Mouse (Mus musculus) thymus, adult 2 months (tissue): Measurements from ENCODE around the gene Vmn1r60. TPM values are rescaled to one million over a fixed set of nuclear protein-coding genes. Genes with fewer than 3 reads are reported as not detected.
"Not testable (repeated sequence)": the region's sequence is repeated elsewhere in the genome, so short reads cannot be mapped to it uniquely, and the experiment has no call there.

Source experiments
- DNase-seq: peaks from one replicate; pipeline ENCODE4 v3.0.0; 2021
- H3K27ac ChIP-seq: fragments of 200-500 bp; 2 replicates; pipeline ENCODE4 v1.5.1; 2012; ENCODE audit warnings: low read length, control low read depth; ENCODE audit not compliant: control insufficient read depth, insufficient read depth
- H3K27me3 ChIP-seq: fragments of 200-500 bp; 2 replicates; pipeline ENCODE4 v1.6.1; 2012; ENCODE audit warnings: mild to moderate bottlenecking, low read length, moderate library complexity, mixed read lengths; ENCODE audit not compliant: control insufficient read depth, insufficient read depth
- H3K36me3 ChIP-seq: fragments of 200-500 bp; 2 replicates; pipeline ENCODE4 v1.6.1; 2012; ENCODE audit warnings: mild to moderate bottlenecking, low read length, moderate library complexity; ENCODE audit not compliant: control insufficient read depth, insufficient read depth
- H3K4me1 ChIP-seq: fragments of 200-500 bp; replicated peaks from 2 replicates; pipeline ENCODE4 v1.6.1; 2012; ENCODE audit warnings: low read length; ENCODE audit not compliant: control insufficient read depth, insufficient read depth
- H3K4me3 ChIP-seq: fragments of 200-500 bp; 2 replicates; pipeline ENCODE4 v1.5.1; 2012; ENCODE audit warnings: mild to moderate bottlenecking, low read length, control low read depth, moderate library complexity; ENCODE audit not compliant: control insufficient read depth, insufficient read depth
- WGBS: fragments of 180-500 bp; shearing (Covaris S2); methylation state at CpG from one replicate; pipeline ENCODE4 v1.1.7; 2018; 5-methylcytosine and 5-hydroxymethylcytosine counted together
- polyA plus RNA-seq: library from polyadenylated mRNA; depleted of rRNA; stranded (reverse); fragments of >200 nt; gene quantifications from 2 replicates; pipeline ENCODE4 v1.2.3, GENCODE M21; 2012; rRNA removed

The Vmn1r60 gene
- polyA plus RNA-seq, result not detected in 2 replicates

DNA sequence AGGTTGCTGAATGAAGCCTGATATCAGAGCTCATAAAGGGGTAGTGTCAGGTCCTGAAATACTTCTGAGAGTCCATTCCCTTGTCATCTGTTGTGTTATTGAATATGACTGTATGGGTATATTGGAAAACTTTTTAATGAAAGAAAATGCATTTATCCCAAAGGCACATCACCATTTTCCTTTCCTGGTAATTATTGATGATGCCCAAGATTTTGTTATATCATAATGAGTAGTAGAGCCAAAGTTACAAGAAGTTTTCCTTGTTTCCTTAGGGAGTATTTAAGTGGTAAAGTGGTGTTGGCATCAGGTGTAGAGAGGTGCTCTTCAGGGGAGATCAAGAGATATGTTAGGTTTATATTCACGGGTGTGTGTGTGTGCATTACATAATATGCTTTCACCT lies at the start of gene Vmn1r60:
Gene Vmn1r60 (minus strand): TSS at position 101 of the 400 bp plus-strand sequence.
- DNase-seq, result not testable (repeated sequence)

GRCm38 (mm10) chr7:5540770-5541436 lies 6.2 kb downstream of the Vmn1r60 start:
- not testable (repeated sequence) for H3K4me3 ChIP-seq, H3K36me3 ChIP-seq, H3K4me1 ChIP-seq, H3K27ac ChIP-seq, H3K27me3 ChIP-seq, DNase-seq
- WGBS, result 49% methylated on average over 3 of the region's 3 CpGs

More for the DNA sequence above, at the start of gene Vmn1r60:
- H3K27ac ChIP-seq, H3K4me1 ChIP-seq, H3K27me3 ChIP-seq, H3K4me3 ChIP-seq, H3K36me3 ChIP-seq: not testable (repeated sequence)
- WGBS, result 93% methylated on average over 1 of the region's 1 CpGs

DNA sequence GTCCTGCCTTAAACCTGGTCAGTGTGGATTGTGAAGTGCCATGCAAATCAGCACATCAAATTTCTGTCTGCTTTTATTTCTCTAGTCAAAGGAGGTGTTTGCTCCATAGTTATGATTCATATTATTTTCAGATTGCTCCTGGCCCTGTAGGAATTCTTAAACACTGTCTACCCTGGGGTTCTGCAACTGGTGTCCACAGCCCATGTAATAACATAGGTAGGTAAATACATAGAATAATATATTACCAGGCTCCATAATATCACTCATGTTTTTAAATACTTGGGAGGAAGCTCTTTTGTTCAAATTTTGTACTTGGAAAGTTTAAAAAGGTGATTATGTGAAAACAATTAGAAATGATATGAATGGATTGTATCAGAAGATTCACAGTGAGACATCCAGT lies 53.3 kb downstream of the Vmn1r60 start, which contains the start of gene Vmn2r28:
Gene Vmn2r28 (minus strand): TSS at position 101 of the 400 bp plus-strand sequence.
- not testable (repeated sequence) for DNase-seq, H3K4me3 ChIP-seq, H3K4me1 ChIP-seq, H3K27me3 ChIP-seq, H3K36me3 ChIP-seq, H3K27ac ChIP-seq

Other genes with a start within 250 kb of the Vmn1r60 start
- gene Gm5065, start 196.8 kb downstream of the Vmn1r60 start, polyA plus RNA-seq, result not detected in 2 replicates
- not detected in 2 replicates for gene Nlrp2, start 196.3 kb downstream of the Vmn1r60 start, polyA plus RNA-seq
- gene Vmn1r58, start 133.9 kb downstream of the Vmn1r60 start, polyA plus RNA-seq, result not detected in 2 replicates
- gene Vmn1r59, start 90.5 kb downstream of the Vmn1r60 start, polyA plus RNA-seq, result not detected in 2 replicates
- not detected in 2 replicates for gene Vmn2r28, start 53.4 kb downstream of the Vmn1r60 start, polyA plus RNA-seq
- gene Vmn1r61, start 66.0 kb upstream of the Vmn1r60 start, polyA plus RNA-seq, result not detected in 2 replicates
- gene Vmn1r62, start 126.3 kb upstream of the Vmn1r60 start, polyA plus RNA-seq, result not detected in 2 replicates